Mouse (Mus musculus): ENCODE results near the gene Prickle2.
A peak's percentile ranks its signal among the peaks of the same experiment; 100 is the strongest.

Gene Prickle2

DNA sequence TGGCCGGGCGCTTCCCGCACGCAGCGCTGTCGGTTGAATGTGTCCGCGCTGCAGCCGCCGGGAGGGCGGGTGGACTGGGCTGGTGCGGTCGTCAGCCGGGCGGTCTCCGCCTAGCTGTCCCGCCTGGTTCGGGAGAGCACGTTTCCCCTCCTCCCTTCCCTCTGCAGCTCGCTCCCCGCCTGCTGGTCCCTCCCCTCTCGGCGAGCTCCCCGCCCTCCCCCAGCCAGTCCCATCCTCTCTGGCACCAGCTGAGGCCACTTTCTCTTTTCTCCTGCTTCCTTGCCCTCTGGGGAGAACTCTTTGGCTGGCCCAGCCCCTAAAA lies at the start of gene Prickle2:
Gene Prickle2, minus strand, starts transcription at position 11 of the 322 bp plus-strand sequence.
- peak; percentile 53 to 57 for DNase-seq (ENCODE audit: low spot score in 2 of 2)

DNA sequence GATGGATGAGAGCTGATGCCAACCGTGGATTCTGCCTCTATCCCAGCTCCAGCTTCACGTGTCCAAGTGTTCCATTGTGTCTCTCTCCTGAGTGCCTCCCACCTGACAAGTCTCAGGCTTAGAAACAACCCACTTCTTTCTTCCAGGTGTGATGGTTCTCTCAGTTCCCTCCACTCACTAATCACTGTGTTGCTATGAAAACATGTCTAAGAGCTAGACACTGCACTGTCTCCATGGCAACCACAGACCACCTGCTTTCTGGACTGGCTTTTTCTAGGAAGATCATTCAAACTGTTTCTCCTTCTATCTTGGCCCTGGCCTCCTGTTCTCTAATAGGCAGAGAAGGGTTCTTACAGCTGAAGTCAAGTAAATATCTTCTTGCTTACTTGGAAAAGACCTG lies 46.8 kb upstream of the Prickle2 start:
- no peak for DNase-seq (ENCODE audit: low spot score in 2 of 2)

DNA sequence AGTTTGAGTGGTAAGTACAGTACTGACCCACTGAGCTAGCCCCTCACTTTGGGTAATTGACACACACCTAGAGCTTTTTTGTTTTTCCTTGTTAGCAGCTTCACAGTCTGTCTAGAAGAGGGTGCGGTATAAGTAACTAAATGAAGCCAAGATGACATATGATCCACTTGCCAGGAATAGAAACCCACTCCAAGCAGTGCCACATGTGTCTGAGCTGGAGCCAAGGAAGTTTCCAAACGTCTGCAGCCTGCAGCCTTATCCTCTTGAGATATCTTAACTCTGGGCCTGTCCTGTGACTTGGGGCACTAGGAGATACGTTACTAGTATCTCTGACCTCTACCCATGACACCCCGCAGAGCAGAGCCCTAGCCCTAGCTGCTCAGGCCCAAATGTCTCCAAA lies 43.5 kb upstream of the Prickle2 start:
- peak; percentile 16 to 40 for DNase-seq (ENCODE audit: low spot score in 2 of 2)

DNA sequence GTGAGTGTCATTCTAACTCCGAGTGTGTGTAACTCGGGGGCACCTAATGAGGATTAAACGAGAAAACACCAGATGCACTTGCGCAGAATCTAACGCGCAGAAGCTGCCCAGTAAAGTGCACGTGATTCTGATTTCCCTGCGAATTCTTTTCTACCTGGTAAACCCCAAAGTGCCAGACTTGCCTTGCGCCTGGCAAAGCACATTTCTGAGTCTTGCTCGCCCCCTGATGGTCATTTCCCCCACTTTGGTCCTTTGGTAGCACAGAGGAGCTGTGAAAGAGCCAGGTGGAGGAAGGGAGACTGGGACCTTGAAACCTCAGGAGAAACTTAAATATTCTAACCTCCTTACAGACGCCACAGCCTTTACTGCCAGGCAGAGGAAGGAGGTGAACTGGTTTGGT lies 37.6 kb upstream of the Prickle2 start:
- peak; percentile 80 to 84 for DNase-seq (ENCODE audit: low spot score in 2 of 2)

DNA sequence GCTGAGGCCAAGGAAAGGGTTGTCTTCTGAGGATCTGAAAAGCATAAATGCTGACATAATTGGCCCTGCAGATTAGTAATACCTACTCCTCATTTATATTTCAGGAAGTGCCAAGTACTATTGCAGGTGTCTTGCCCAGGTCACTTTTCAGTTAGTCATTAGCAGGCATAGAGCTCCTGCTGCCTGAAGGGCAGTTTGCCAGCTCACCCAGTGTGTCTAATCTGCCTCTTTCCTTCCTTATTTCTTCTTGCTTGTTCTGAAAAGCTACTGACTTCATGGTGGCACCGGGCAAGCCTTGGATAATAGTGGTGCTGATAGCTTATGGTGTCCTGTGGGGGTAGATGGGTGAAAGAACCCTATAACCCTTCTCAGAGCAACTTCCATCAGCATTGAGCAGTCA lies 31.2 kb upstream of the Prickle2 start:
- DNase-seq (ENCODE audit: low spot score in 2 of 2) = no peak

DNA sequence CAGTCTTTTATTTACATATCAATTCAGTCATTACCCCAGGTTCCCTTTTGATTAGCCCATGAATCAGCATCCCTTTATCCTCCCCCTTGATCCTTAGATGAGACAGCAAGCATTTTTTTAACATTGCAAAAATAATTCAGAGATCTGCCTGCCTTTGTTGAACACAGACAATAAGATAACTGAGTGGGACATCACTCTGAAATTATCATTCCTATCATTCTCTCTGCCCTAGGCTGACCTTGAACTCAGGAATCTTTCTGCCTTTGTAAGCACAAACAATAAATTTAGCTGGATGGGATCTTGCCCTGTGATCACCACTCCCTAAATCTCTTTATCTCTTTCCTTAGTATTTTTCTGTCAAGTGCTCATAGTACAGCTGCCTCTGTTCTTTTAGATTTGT lies 27.7 kb upstream of the Prickle2 start:
- DNase-seq (ENCODE audit: low spot score in 2 of 2) = no peak

DNA sequence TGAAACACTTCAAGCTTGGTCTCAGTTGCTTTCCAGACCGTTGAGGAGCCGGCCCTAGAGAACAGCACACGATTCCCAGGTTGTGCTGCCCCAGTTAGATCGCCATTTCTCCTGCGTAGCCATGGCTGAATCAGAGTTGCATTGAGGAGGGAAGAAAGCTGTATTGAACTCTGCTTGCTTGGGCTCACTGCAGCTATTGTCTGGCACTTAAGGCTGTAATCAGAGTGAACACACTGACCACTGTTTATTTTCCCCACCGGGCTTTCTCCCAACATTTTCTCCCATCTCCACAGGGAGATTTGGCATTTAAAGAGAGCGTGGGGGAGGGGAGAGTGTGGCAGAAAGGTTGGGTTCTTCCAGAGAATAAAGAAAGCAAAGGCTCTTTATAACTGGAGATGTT lies 22.6 kb upstream of the Prickle2 start:
- DNase-seq (ENCODE audit: low spot score in 2 of 2) = no peak

DNA sequence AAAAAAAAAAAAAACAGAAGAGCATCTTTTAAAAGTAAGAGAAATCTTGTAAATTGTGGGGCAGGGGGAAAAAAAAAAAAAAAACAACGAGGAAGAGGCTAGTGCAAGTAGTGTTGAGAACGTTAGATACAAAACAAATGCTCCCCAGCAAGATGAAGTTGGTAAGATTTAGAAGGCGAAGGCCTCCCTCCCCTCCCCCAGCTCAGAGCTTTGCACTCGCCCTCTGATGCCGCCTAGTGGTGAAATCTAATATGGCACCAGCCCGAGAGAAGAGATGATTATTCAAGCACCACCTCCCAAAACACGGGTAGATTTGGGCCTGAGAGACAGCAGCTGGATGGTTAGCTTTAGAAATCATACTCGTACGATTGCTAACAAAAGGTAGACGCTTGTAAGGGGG lies 22.1 kb upstream of the Prickle2 start:
- DNase-seq (ENCODE audit: low spot score in 2 of 2) = peak; percentile 75 to 81

DNA sequence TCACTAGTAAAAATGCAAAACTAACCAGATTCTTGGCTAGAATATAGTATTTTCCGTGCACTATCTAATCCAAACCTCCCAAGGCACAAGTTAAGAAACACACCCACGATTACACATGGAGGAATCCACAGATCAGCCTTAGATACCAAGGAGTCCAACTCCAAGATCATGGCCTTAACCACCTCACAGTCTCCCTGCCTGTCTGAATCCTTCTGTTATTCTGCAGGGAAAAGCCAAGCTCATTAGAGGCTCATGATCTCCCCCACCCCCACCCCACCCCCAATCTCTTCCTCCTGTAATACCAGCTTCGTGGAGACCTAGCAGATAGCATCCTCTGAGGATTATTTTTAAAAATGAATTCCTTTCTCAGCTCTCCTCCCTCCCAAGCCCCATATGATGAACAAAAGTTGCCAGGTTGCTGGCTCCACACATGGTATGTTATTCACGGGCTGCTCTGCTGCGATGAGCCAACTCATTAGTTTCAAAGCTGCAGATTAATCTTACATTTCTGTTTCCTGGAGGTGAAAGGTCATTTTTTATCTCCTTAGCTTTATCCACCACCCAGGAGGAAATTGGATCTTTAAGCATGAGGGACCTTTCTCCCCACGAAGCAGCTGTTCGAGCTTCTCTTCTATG lies 21.5 kb upstream of the Prickle2 start:
- DNase-seq (ENCODE audit: low spot score in 2 of 2) = no peak

DNA sequence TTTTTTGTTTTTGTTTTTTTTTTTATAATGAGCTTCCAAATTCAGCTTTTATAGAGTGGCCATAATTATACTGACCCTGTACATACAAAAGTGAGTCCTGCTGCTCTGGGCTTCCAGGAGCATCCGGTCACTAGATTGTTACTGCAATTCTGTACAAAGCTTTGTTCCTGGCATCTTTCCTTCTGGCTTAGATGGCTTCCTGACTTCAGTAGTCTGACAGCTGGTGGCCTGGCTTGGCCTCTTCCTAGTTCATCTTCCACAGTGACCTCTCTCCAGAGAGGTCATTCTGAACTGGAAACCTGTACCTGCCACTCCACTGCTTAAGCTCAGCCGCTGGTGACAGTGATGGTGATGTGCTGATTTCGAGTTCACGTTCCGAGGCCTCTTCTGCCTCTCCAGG lies 20.2 kb upstream of the Prickle2 start:
- no peak for DNase-seq (ENCODE audit: low spot score in 2 of 2)

DNA sequence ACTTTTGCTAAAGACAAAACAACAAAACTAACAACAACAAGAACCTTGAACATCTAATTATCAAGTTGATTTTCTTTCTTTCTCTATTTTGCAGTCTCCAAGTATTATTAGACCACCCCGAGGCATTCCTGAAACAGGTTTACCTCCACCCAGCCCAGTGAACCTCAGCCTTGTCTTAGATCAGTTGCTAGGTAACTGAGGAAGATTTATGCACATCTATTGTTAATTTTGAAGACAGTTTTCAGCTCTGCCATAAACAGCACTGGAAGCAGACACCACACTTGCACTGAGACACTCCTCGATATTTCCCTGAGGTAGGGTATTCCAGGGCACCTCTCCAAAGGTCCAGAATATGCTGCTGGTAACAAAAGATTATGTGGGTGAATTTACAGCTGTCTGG lies 18.4 kb upstream of the Prickle2 start:
- DNase-seq (ENCODE audit: low spot score in 2 of 2) = no peak

DNA sequence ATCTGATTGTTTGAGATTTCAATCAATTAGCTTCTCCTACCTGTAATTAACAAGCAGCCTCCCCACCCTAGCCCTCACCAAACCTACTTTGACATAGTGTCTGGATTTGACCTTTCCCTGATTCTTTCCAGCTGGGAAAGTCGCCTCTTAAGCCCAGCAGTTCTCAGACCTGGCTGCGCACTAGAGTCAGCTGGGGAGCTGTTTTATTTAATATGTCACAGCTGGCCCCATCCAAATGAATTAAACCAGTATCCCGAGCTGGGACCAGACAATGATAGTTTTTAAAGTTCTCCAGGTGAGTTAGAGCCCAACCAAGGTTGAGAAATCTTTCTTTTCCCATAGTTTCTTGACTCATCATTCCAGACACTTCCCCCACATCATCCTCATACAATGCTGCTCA lies 9.9 kb upstream of the Prickle2 start:
- DNase-seq (ENCODE audit: low spot score in 2 of 2) = no peak

DNA sequence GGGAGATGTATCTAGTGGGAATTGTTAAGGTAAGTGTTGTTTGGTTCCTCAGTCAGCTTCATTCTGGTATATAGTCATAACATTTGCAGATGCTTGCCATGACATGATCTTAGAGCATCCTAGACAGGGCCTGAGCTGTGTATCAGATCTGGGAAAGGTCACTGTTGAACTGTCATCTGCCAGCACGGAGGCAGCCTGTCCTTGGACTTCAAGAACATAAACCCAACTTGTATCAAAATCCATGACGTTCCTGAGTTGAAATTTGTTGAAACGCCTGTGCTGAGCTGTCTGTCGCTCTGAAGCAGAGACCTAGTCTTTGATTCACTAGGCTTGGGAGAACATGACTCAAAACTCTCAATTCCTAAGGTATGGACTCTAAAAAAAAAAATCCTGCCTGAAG lies 8.8 kb upstream of the Prickle2 start:
- no peak for DNase-seq (ENCODE audit: low spot score in 2 of 2)

DNA sequence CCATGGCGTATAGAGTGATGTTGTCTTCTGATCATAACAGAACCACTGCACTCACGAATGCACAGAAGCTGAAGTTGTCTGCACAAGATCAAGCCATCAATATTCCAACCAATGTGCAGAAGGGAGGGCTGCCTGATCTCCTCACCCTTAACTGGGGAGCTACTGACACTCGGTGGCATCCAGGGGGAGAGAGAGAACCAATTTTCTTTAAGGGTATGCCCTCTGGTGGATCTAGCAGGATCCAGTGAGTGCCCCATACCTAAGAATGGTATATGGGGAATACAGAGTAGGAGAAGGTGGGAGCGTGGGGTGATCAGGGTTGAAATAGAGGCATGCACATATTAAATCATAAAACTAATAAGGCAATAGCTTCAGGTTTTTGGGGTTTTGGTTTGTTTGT lies 2.2 kb upstream of the Prickle2 start:
- no peak for DNase-seq (ENCODE audit: low spot score in 2 of 2)

DNA sequence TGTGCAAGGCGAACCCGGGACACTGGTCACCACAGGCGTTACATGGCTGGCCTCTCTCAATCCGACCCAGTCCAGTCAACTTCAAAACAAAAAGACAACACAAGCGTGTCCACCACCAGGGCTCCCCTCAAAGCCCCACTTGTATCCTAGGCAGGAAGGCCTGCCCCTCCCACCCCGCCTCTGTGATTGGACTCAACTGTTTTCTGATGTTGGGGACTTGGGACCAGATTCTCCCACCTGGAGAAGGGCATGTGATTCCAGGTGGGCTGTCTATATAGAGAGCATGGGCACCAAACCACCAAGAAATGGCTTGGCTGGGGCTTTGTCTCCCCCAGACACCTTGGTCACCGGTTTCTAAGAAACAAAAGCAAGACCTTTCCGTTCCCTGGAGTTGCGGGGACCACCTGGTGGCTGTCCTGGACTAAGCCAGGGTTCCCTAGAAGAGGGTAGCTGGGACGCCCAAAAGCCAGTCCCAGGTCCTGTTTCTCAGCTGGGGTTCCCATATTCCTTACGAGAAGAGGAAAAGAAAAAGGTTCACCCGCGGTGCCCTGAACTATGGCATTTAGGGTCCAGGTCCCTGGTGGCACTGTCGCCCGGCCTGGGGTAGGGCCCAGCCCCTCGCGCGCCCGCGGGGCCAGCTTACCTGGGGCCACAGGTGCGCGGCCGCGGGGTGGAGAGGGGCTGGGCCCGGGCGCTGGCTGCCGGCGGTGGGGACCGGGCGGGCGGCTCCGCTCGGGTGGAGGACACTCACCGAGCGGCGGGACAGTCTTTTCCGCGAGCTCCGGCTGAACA lies 406 bp downstream of the Prickle2 start:
- no peak for DNase-seq (ENCODE audit: low spot score in 2 of 2)

DNA sequence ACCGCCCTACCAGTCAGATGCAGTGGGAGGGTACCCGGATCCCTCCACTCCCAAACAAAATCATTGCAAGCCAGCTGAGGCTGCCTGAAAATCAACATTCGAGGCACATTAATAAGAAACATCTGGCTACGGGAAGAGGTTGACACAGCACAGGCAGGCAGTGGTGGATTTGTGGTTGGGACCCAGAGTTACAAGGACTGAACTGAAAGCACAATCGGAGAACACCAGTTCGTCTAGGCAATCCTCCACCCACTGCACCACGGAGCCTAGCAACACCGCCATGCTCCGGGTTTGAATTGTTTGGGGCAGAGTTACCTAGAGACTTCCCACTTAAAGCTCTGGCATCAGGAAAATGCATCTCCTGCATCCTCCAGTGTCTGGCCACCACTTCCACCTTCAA lies 1.1 kb downstream of the Prickle2 start:
- DNase-seq (ENCODE audit: low spot score in 2 of 2) = no peak

DNA sequence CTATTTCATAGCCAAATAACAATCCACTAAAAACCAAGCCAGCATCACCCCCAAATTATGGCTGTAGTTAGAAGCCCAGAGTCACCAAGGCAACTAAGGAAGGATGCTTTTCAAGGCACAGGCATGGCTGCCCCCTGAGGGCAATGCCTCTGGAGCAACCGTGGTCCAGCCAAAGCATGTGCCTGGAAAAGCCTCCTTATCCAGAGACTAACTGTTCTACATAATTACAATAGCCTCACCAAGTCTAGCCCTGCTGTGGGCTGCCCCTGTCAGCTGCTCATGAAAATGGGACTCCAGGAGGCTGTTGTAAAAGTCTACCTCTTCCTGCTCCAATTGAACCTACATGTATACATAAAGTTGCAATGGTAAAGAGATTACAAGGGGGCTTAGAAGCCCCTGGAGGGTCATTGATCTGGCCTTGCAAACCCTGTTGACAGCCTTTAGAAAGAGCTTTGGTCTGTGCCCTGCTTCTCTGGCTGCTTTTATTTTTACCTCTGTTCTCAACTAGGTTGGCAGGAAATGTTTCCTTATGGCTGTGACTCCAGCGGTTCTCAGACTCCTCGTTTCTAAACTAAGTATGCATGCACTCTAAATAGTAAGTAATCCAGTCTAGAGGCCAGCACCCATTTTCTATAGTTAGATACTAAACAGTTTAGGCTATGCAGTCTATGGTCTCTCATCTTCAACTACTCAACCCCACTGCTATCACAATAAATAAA lies 6.3 kb downstream of the Prickle2 start:
- no peak for DNase-seq (ENCODE audit: low spot score in 2 of 2)

DNA sequence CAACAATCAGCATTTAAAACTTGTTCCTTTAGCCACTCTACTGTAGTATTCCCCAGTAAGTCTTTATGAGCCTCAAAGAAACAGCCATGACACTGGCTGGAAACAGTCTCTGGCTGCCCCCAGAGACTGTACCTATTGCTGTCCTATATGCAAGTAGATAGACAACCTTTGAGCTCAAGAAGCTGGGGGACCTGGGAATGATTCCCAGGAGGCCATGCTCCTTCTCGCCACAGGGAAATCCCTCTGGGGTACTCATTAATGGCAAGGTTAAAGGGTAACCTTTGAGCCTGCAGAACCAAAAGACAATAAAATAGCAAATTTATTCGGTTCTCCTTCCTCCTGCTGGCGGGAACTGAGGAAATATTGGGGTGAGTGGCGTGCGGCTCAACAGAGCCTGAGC lies 8.1 kb downstream of the Prickle2 start:
- DNase-seq (ENCODE audit: low spot score in 2 of 2) = no peak

DNA sequence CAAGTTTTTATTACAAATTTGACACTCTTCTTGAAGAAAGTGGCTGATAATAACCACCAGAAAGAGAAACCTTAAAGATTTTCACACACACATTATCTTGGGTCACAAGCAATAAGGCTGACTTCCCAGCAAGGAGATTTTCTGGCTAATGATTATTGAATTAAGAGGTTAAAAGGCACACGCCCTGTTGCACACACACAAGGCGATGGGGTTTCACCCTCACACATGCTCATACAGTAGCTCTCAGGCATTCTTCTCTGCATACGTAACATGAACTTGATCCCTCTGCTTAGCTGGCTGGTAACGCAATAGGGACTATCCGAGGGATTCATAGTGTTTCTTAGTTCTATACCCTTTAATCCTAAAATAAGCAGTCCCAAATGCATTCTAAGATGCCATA lies 18.6 kb downstream of the Prickle2 start:
- no peak for DNase-seq (ENCODE audit: low spot score in 2 of 2)

DNA sequence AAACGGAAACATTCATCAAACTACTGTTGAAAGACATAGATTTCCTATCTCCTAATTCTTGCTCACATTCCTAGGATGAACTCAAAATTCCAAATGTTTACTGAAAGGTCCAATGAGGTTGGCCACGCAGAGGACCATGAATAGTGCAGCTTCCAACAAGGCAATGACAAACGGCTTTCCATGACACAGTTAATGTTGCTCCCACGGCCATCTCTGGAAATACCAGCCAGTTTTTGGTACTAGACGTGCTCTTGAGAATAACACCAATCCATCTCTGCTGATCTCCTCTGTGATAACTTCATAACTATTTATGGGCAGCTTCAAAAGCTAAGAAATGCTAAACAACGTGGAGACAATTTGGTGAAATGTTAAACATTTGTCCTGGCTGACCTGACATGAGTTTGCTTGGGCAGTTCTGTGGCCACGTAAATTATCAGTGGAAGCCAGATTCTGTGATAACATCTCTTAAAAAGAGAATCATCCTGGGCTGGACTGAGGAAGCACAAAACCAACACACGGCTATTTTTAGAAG lies 31.5 kb downstream of the Prickle2 start:
- no peak for DNase-seq (ENCODE audit: low spot score in 2 of 2)

DNA sequence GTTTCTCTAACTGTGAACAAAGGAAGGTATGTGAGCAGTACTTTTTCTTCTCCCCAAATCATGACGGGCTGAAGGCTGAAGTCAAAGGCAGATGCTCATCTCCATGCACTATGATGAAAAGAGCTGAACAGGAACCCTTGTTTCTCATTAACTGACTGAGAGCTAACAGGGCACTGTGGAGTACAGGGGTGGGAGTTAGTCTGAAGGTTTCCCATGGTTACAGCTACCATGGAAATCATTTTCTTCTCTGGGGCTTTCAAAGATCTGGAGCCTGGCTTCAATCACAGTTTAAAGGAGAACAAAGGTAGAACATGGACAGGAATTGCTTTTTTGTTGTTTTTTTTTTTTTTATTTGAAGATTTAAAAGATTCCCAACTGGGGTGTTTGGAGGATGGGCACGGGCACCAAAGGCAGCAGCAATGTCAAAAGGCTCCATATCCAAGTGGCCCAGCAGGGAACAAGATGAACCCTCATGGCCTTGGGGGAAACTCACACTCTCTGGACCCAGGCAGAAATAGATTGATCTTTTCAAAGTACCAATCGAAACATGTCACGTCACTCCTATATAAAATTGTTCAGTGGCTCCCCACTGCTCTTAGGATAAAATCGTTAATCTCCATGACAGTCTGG lies 35.3 kb downstream of the Prickle2 start:
- DNase-seq (ENCODE audit: low spot score in 2 of 2) = no peak

DNA sequence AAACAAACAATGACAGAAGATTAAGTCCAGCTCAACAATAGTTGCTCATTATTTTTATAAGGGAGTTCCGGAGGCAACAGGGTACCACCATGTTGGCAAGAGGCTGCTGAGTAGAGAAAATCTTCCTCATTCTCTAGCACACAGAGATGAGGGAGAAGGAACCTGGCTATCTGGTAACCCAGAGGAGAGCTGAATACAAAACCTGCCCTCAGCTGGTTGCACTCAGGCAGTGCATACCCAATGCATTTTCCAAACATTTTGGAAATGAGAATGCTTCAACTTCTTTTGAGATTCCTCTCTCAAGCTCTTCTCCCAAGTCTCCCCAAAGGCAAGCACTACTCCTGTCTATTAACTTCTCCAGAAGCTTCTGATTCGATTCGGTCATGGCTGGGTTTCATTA lies 36.3 kb downstream of the Prickle2 start:
- no peak for DNase-seq (ENCODE audit: low spot score in 2 of 2)
